Mouse (Mus musculus) frontal cortex, postnatal 36 days (tissue): Measurements from ENCODE around the gene Egfl8.

Experiments
- DNase-seq, 2 experiments: peaks; one replicate each; pipeline ENCODE4 v3.0.0; 2022; ENCODE audit warnings: low spot score in 2 of 2

Gene Egfl8

GRCm38 (mm10) chr17:34615871-34616270 is at the start of gene Egfl8:
Gene Egfl8 (minus strand): TSS chr17:34615971.
- no peak for DNase-seq

GRCm38 (mm10) chr17:34664472-34664871 is 48.7 kb upstream of the Egfl8 start:
- no peak for DNase-seq

GRCm38 (mm10) chr17:34663558-34663957 is 47.8 kb upstream of the Egfl8 start:
- DNase-seq = no peak

- DNase-seq = no peak
Measured at GRCm38 (mm10) chr17:34662978-34663377, 47.2 kb upstream of the Egfl8 start.

GRCm38 (mm10) chr17:34662468-34662867 is 46.7 kb upstream of the Egfl8 start:
- DNase-seq = no peak

- no peak for DNase-seq
Measured at GRCm38 (mm10) chr17:34661121-34661591, 45.4 kb upstream of the Egfl8 start.

GRCm38 (mm10) chr17:34660259-34660820 is 44.6 kb upstream of the Egfl8 start:
- DNase-seq = no peak

GRCm38 (mm10) chr17:34659897-34660214 is 44.1 kb upstream of the Egfl8 start:
- DNase-seq = no peak

GRCm38 (mm10) chr17:34659181-34659896 is 43.6 kb upstream of the Egfl8 start:
- DNase-seq = no peak

GRCm38 (mm10) chr17:34658591-34658990 is 42.8 kb upstream of the Egfl8 start:
- DNase-seq = no peak

- no peak for DNase-seq
Measured at GRCm38 (mm10) chr17:34658145-34658544, 42.4 kb upstream of the Egfl8 start.

GRCm38 (mm10) chr17:34657271-34657670 is 41.5 kb upstream of the Egfl8 start:
- DNase-seq = no peak

GRCm38 (mm10) chr17:34656666-34657065 is 40.9 kb upstream of the Egfl8 start:
- no peak for DNase-seq

GRCm38 (mm10) chr17:34655581-34655991 is 39.8 kb upstream of the Egfl8 start:
- DNase-seq = no peak

GRCm38 (mm10) chr17:34655160-34655559 is 39.4 kb upstream of the Egfl8 start:
- DNase-seq = no peak

GRCm38 (mm10) chr17:34654392-34654791 is 38.6 kb upstream of the Egfl8 start:
- DNase-seq = no peak

- no peak for DNase-seq
Measured at GRCm38 (mm10) chr17:34653746-34654285, 38.0 kb upstream of the Egfl8 start.

GRCm38 (mm10) chr17:34652985-34653384 is 37.2 kb upstream of the Egfl8 start:
- DNase-seq = no peak

GRCm38 (mm10) chr17:34652546-34652945 is 36.8 kb upstream of the Egfl8 start:
- no peak for DNase-seq

- no peak for DNase-seq
Measured at GRCm38 (mm10) chr17:34651507-34652221, 35.9 kb upstream of the Egfl8 start.

- no peak for DNase-seq
Measured at GRCm38 (mm10) chr17:34650781-34651180, 35.0 kb upstream of the Egfl8 start.

GRCm38 (mm10) chr17:34649106-34649864 is 33.5 kb upstream of the Egfl8 start:
- DNase-seq = no peak
